Mouse (Mus musculus) cortical plate, adult 2 months (tissue): ENCODE data around the gene Lrrc7.

Source experiments
- CTCF ChIP-seq: fragments of 200-500 bp; IDR thresholded peaks from 2 replicates; pipeline ENCODE4 v1.5.1; 2011; ENCODE audit warnings: mild to moderate bottlenecking, control low read depth, low read length; ENCODE audit not compliant: insufficient read depth; ENCODE audit errors: extremely low read depth
- POLR2A ChIP-seq: fragments of 200-500 bp; IDR thresholded peaks from 2 replicates; pipeline ENCODE4 v1.6.1; 2011; ENCODE audit warnings: mild to moderate bottlenecking, low read length, control low read depth; ENCODE audit not compliant: insufficient read depth; ENCODE audit errors: extremely low read depth

DNA sequence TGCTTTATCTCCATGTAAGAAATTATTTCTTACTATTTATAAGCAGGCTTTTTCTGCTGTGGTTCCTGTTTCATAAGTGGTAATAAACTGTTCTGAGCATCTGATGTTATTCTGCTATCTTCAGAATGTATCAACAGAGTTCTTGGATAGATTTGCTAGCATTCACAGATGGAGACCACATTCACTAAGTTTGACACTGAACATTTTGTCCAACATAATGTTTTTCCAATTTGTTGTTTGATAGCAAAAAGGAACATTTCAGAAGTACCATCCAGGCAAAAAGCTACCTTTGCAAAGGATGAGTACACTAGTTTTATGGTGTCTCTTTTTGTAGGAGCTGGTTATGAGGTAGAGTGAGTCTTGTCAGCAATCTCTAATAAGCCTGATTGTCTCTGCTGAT is 170.5 kb downstream of the Lrrc7 start:
- TF ChIP-seq POLR2A (no peak), CTCF (no peak)
